Mouse (Mus musculus) ES-E14 (cell line): ENCODE measurements around the gene Speer4e.
"Not testable (repeated sequence)": the region's sequence is repeated elsewhere in the genome, so short reads cannot be mapped to it uniquely, and the experiment has no call there.

Experiments used
- CHD2 ChIP-seq: IDR thresholded peaks from 2 replicates; pipeline ENCODE4 v1.6.1; 2014; ENCODE audit warnings: mild to moderate bottlenecking, low read depth, low read length, inconsistent platforms
- HCFC1 ChIP-seq: IDR thresholded peaks from 2 replicates; pipeline ENCODE4 v1.6.1; 2012; ENCODE audit warnings: low read length, inconsistent platforms, borderline replicate concordance; ENCODE audit not compliant: insufficient read depth
- MAFK ChIP-seq: IDR thresholded peaks from 2 replicates; pipeline ENCODE4 v1.6.1; 2014; ENCODE audit warnings: mild to moderate bottlenecking, low read depth, low read length, inconsistent platforms; ENCODE audit not compliant: insufficient read depth
- ZC3H11A ChIP-seq: IDR thresholded peaks from 2 replicates; pipeline ENCODE4 v1.6.1; 2012; ENCODE audit warnings: low read depth, mild to moderate bottlenecking, inconsistent platforms, low read length, borderline replicate concordance
- ZNF384 ChIP-seq: IDR thresholded peaks from 2 replicates; pipeline ENCODE4 v1.6.1; 2012; ENCODE audit warnings: low read depth, low read length, inconsistent platforms

DNA sequence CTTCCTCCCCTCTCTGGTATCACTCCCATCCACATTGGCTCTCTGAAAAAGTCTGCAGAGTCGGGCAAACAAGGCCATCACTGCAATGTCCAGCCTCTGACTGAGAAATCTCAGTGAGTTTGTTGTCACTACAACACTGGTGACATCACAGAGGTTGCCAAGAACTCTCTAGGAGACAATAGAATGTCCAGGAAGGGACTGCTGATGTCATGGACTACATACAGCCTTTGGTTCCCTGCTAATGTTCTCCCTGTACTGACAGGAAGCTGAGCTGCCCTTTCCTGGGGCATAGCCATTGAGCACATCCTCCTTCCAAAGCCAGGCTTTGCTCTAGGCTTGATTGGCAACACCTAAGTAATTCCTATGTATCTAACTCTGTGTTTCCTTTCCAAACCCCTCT lies at the start of gene Speer4e:
- TF ChIP-seq ZNF384, ZC3H11A, MAFK, CHD2, HCFC1: not testable (repeated sequence)
